Mouse (Mus musculus): ENCODE data around the gene Sfxn3.

Gene Sfxn3

DNA sequence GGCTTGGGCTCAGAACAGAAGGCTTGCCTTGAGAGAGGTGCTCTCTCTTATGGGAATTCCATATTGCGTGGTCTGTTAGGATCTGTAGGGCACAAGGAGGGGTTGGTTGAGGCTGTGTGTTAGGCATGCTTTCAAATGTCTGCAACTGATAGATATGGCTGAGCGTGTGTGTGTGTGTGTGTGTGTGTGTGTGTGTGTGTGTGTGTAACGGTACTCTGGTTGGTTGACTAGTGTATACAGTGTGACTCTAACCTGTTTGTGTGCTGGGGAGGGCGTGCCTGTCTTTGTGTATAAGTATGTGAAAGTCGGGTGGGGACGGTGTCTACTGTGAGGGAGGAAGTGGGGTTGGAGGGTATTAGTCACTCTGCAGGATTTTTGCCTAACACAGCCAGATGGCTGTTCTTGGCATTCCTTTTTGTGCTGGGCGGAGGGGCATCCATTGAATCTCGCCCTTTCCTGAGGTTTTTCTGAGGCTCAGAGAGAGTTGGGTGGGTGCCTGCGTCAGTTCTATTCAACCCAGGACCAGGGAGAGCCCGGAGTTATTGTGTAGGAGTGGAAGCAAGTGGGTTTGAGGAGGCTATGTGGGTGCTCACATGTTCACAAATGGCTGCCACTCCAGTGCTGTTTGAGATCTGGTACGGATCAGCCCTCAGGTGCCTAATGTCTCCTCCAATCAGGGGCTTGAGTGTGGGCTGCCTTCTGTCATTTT lies 786 bp downstream of the Sfxn3 start:
- ChIA-PET POLR2A (interaction anchor here (0.5 to 7.2 kb wide), 40 partner anchors 9 to 493 kb away, joined by 3 to 107 read pairs (median 4); partner anchors contain the start of genes Kazald1 (in 3 of the 4), Lzts2 (in 2 of the 4), Mrpl43 (in 2 of the 4) and Twnk (in 2 of the 4)), CTCF (interaction anchor here (0.5 to 15.3 kb wide), 47 partner anchors 8 to 529 kb away, joined by 3 to 273 read pairs (median 6); partner anchors contain the start of genes Kazald1 (in 3 of the 4), Twnk (in 2 of the 4), Lzts2 (in 1 of the 4) and Mrpl43 (in 1 of the 4))

DNA sequence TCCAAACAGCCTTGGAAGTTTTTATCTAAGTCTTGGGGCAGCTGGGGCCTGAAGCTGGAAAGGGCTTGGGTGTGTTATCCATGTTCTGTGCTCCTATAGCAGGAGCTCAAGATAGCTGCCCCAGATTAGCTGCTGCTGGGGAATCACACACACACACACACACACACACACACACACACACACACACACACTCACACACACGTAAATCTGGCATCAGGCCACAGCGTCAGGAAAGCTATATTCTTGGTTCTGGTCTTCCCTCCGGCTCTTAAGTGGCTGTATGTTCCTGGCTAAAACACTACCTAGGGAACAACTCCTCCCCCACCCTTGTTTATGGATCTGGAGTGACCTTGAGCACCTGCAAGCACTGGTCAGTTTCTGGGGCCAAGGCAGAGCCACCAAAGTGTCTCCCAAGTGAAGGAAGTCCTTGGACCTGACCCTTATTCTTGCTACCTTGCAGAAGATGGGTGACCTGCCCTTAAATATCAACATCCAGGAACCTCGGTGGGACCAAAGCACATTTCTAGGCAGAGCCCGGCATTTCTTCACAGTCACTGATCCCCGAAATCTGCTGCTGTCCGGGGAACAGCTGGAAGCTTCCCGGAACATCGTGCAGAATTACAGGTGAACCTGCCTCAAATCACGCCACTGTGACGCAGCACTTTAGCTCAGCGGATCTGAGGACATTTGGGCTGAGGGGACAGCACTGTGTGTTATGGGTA lies 1.5 kb downstream of the Sfxn3 start:
- POLR2A ChIA-PET = interaction anchor here in 2 of 4 experiments (0.6 to 7.2 kb wide), 14 partner anchors 10 to 94 kb away, joined by 3 to 107 read pairs (median 5); partner anchors contain the start of genes Kazald1 (in 2 of the 2), Mrpl43 (in 1 of the 2) and Twnk (in 1 of the 2)
- CTCF ChIA-PET = interaction anchor here (0.5 to 15.3 kb wide), 15 partner anchors 9 to 364 kb away, joined by 3 to 273 read pairs (median 14); partner anchors contain the start of genes Kazald1 (in 1 of the 4) and Twnk (in 1 of the 4)

DNA sequence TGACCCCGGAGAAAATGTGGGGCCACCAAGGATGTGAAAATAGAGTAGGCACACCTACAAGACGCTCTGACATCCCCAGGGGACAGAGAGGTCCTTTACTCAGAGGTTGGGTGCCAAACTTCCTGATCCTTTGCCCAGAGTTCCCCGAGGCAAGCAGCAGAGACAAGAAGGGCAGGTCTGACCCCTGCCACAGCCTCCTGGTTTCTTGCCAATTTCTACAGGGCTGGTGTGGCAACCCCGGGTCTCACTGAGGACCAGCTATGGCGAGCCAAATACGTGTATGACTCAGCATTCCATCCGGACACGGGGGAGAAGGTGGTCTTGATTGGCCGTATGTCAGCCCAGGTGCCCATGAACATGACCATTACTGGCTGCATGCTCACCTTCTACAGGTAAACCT lies 2.2 kb downstream of the Sfxn3 start:
- ChIA-PET POLR2A (interaction anchor here in 2 of 4 experiments (0.7 to 7.2 kb wide), 7 partner anchors 9 to 26 kb away, joined by 3 to 107 read pairs (median 6); partner anchors contain the start of gene Kazald1 (in 2 of the 2)), CTCF (interaction anchor here in 2 of 4 experiments (0.7 to 15.3 kb wide), 6 partner anchors 9 to 23 kb away, joined by 3 to 273 read pairs (median 58); no protein-coding TSS in a partner anchor)

DNA sequence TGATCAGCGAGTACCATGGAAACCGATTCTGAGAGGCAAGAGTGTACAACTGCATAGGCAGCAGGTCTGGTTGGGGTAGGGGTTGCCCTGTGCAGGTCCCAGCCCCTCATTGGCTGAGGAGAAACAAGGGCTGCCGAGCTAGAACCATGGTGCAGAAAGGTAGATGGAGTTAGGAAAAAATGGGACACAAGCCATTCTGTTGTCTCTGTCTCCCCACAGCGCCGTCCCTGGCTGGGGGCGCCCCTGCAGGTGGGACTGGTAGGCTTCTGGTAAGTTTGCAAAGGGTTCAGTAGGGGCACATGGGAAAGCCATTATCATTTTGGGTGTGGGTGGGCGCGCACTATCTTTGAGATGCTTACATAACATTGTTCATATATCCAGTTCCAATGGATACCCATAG lies 6.1 kb downstream of the Sfxn3 start:
- ChIA-PET POLR2A (interaction anchor here in 3 of 4 experiments (0.5 to 1.8 kb wide), 7 partner anchors 12 to 108 kb away, joined by 3 to 9 read pairs (median 3); partner anchors contain the start of gene Kazald1 (in 2 of the 3)), CTCF (interaction anchor here (0.5 to 3.5 kb wide), 10 partner anchors 11 to 380 kb away, joined by 3 to 22 read pairs (median 5); no protein-coding TSS in a partner anchor)

DNA sequence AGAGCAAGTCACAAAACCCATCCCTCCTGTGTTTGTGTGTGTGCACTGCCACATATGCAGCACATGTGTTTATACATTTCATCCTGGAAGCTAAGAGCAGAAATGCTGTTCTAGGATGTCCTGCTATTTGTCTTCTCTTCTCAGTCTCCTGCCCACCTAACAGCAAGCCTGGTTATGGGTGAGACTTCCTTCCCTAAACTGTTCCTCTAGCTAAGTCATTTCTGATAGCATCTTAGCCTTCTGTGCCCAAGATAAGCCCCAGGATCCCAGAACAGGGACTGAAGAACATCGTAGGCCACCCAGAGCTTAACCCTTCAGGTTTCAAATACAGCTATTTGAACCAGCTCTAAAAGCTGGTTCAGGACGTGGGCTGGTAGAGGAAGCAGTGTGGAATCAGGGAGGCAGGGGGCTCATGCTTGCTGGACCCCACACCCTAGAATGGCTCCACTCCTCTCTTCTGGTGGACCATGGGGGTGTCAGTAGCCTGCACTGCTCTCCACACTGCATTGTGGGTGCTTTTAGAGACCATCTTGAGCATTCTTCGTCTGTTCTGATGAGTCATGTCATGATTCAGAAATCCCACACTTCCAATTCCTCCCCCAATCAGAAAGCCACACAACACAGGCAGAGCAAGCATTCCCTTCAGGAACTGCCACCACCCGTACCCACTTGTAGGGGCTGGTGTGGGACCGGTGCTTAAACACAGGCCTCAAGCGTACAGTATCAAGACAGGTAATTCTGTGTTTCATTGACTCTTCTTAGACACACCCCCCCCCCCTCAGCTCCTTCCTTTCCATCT lies 7.8 kb downstream of the Sfxn3 start:
- CTCF ChIA-PET = interaction anchor here (0.6 to 6.0 kb wide), 11 partner anchors 8 to 568 kb away, joined by 3 to 138 read pairs (median 5); partner anchors contain the start of genes Pdzd7 (in 1 of the 4) and Sfxn3 (in 1 of the 4)
- POLR2A ChIA-PET = interaction anchor here in 3 of 4 experiments (0.6 to 8.2 kb wide), 8 partner anchors 7 to 292 kb away, joined by 3 to 77 read pairs (median 3); partner anchors contain the start of genes Kazald1 (in 1 of the 3), Pdzd7 (in 1 of the 3) and Sfxn3 (in 1 of the 3)

DNA sequence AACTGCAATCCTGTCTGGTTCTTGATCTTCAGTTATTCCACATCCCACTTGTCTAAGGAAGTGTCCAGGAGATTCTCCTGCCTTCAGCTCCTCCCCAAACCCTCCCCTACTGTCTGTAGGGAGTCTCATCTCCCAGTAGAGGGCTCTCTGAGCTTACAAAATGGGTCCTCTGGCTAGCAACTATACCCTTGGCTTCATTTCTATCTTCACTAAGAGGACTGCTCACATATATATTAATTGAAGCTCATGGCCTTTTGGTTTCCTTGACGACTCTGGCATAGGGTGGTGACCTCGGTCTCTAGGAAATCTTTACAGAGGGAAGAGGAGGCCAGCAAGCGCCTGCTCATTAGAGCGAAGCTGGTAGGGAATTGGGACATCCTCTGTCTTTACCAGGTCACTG lies 9.1 kb downstream of the Sfxn3 start:
- ChIA-PET CTCF (interaction anchor here (0.5 to 7.7 kb wide), 72 partner anchors 8 to 1282 kb away, joined by 3 to 138 read pairs (median 4); partner anchors contain the start of genes Sfxn3 (in 4 of the 4), Kazald1 (in 3 of the 4), Lzts2 (in 2 of the 4) and Tlx1 (in 2 of the 4)), POLR2A (interaction anchor here in 3 of 4 experiments (0.7 to 8.2 kb wide), 27 partner anchors 9 to 387 kb away, joined by 3 to 116 read pairs (median 4); partner anchors contain the start of genes Sfxn3 (in 3 of the 3), Kazald1 (in 2 of the 3), Pdzd7 (in 2 of the 3) and Lzts2 (in 1 of the 3))

DNA sequence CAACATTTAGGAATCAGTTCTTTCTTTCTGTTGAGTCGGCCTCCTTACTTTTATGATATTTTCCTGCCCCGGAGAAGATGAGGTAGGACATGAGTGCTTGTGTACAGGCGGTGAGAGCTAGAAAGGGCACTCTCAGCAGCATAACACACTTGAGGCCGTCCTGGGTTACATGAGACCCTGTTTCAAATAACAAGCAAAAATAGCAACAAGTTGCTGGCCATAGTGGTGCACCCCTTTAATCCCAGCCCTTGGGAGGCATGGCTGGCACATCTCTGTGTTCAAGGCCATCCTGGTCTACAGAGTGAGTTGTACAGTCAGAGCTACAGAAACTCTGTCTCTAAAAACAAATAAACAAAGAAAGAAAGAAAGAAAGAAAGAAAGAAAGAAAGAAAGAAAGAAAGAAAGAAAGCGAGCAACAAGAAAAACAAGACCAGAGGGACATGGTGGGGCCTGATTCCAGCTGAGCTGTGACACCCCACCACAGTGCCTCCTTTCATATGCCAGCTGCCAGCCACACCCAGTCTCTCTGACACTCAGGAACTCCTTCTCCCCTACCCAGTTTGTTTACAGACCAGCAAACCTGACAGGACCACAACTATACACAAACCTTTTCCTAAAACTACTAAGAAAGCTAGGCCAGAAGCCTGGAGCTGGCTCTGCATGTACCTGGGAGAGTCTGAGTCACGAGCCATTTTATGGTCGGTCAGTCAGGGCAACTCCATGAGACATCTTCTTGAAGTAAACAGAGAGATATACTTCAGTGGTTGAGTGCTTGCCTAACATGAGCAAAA lies 9.8 kb downstream of the Sfxn3 start:
- ChIA-PET CTCF (interaction anchor here (0.5 to 7.7 kb wide), 66 partner anchors 7 to 607 kb away, joined by 3 to 138 read pairs (median 6); partner anchors contain the start of genes Kazald1 (in 4 of the 4), Sfxn3 (in 4 of the 4), Tlx1 (in 2 of the 4) and Lzts2 (in 1 of the 4)), POLR2A (interaction anchor here in 3 of 4 experiments (0.6 to 8.2 kb wide), 49 partner anchors 9 to 342 kb away, joined by 3 to 116 read pairs (median 6); partner anchors contain the start of genes Kazald1 (in 3 of the 3), Sfxn3 (in 3 of the 3), Lzts2 (in 2 of the 3) and Pdzd7 (in 2 of the 3))

DNA sequence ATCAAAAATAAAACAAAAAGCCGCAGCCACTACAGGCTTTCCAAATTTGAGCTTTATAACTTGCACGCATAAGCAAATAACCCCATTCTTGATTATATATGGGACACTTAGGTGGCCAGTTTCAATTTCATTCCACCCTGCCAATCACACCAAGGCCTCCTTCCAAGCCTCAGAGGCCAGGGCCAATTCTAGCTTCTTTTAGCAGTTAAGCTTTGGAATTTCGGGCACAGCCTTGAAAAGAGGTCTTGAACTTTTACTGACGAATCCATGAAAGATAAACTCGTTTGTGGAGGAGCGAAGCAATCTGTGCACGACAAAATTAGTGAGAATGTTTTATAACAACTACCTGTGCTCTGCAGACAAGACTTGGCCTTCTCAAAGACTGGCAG lies 10.4 kb downstream of the Sfxn3 start:
- POLR2A ChIA-PET = interaction anchor here in 3 of 4 experiments (0.6 to 8.2 kb wide), 57 partner anchors 10 to 1248 kb away, joined by 3 to 116 read pairs (median 5); partner anchors contain the start of genes Kazald1 (in 3 of the 3), Sfxn3 (in 3 of the 3), Lzts2 (in 2 of the 3) and Mrpl43 (in 2 of the 3)
- CTCF ChIA-PET = interaction anchor here (0.5 to 7.7 kb wide), 40 partner anchors 8 to 237 kb away, joined by 3 to 138 read pairs (median 6); partner anchors contain the start of genes Kazald1 (in 4 of the 4), Sfxn3 (in 4 of the 4), Lzts2 (in 1 of the 4) and Pdzd7 (in 1 of the 4)

DNA sequence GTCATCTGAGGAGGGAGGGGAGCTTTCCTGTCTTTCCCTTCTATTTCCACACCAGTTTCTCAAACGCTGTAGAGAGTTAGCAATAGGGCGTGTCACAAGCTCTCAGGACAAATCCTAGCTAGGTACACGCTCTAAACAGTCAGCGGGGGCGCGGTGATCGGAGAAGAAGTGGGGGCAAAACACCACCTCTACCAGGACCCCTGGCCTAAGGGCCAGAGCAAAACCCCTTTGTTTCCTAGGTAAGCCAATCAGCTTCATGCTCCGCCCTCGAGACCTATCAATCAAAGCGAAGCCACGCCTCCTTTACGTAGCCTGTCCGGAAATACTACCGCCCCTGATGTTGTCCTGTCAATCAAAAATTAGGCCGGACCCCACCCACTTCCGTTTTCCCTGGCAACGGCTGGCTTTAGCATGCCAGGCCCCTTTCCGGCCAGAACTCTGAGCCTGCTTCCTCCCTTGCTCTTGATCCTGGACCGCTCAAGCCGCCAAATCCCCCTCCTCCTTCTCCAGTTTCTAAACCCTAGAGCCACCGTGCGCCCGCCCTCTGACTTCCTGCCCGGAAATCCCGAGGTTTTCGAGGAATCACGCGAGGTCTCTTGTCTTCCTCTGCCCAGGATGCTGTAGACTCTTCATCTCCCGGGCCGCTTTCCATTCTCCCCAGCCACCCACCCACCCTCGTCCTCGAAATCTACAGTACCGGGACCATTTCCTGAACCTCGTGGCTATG lies 11.0 kb downstream of the Sfxn3 start:
- POLR2A ChIA-PET = interaction anchor here (0.5 to 8.2 kb wide), 61 partner anchors 9 to 1249 kb away, joined by 3 to 116 read pairs (median 4); partner anchors contain the start of genes Kazald1 (in 3 of the 4), Sfxn3 (in 3 of the 4), Lzts2 (in 2 of the 4) and Mrpl43 (in 2 of the 4)
- CTCF ChIA-PET = interaction anchor here (0.5 to 7.7 kb wide), 41 partner anchors 8 to 236 kb away, joined by 3 to 138 read pairs (median 5); partner anchors contain the start of genes Kazald1 (in 4 of the 4), Sfxn3 (in 4 of the 4), Pdzd7 (in 1 of the 4) and Slf2 (in 1 of the 4)

DNA sequence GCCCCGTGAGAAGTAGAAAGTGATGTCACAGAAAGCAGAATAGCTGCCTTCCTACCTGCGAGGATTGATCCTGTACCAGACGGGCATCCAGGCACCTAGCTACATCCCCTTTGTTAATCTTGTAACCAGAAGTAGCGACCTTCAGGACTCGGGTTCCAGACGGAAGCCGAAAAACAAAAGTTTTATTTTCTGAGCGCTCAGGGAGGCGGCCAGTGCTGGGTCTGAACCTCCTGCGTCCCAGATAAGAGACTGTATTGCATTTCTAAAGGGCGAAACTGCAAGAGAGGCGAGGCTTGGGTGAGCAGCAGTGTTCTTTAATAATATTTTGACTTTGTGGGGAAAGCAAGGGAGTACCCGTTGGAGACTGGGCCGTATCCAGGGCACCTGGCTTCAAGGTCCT lies 11.5 kb downstream of the Sfxn3 start:
- ChIA-PET POLR2A (interaction anchor here (0.5 to 8.2 kb wide), 40 partner anchors 11 to 1202 kb away, joined by 3 to 116 read pairs (median 5); partner anchors contain the start of genes Kazald1 (in 3 of the 4), Sfxn3 (in 3 of the 4), Lzts2 (in 2 of the 4) and Pdzd7 (in 2 of the 4)), CTCF (interaction anchor here (0.5 to 7.7 kb wide), 35 partner anchors 9 to 161 kb away, joined by 3 to 138 read pairs (median 6); partner anchors contain the start of genes Kazald1 (in 4 of the 4), Sfxn3 (in 4 of the 4), Pdzd7 (in 1 of the 4) and Slf2 (in 1 of the 4))

DNA sequence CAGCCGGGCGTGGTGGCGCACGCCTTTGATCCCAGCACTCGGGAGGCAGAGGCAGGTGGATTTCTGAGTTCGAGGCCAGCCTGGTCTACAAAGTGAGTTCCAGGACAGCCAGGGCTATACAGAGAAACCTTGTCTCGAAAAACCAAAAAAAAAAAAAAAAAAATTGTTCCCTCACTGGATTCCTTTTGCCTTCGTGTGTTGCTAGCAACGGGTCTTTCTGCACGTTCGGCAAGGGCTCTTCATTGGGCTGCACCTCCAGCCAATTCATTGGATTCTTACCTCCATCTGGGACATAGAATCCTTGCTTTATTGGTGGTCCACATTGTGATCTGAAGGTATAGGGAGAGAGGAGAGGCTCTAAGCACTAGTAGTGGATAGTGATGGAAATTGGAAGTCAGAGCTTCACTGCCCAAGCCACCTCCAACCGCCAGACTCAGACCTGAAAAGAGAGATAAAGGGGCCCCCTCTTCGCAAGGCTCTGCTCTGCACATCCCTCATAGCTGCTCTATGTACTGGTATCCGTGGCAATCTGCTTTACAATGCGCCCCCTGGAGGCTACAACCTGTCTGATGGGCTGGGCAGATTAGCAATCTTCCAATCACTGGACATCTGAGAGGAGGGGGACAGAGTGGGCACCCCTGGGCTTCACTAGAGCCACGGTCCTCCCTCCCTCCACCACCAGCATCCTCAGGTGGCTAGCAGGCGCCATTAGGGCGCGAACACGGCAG lies 16.4 kb downstream of the Sfxn3 start:
- POLR2A ChIA-PET = interaction anchor here (0.5 to 3.7 kb wide), 16 partner anchors 10 to 245 kb away, joined by 3 to 59 read pairs (median 3); partner anchors contain the start of genes Kazald1 (in 3 of the 4) and Sfxn3 (in 1 of the 4)
- CTCF ChIA-PET = interaction anchor here (0.5 to 5.3 kb wide), 43 partner anchors 7 to 1325 kb away, joined by 3 to 62 read pairs (median 4); partner anchors contain the start of genes Kazald1 (in 3 of the 4), Sfxn3 (in 2 of the 4), Lzts2 (in 1 of the 4) and Pdzd7 (in 1 of the 4)

DNA sequence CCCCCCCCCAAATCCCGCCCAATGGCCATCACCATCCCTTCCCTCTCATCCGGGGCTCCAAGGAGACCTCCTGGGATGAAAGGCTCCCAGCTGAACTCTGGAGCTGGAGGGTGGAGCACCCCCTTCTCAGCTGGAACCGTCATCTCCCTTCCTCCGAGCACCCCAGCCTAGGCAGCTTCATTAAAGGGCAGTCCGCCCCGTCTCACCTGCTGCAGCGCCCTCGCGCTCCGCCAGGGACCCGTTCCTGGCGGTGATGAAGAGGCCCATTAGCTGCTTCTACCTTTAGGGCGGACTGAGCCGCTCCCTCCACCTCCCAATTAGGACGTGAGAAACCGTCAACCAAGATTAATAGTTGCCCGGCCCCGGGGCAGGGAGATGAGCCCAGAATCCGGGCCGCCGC lies 17.9 kb downstream of the Sfxn3 start:
- CTCF ChIA-PET = interaction anchor here (0.5 to 5.3 kb wide), 33 partner anchors 9 to 953 kb away, joined by 3 to 62 read pairs (median 6); partner anchors contain the start of genes Kazald1 (in 3 of the 4), Sfxn3 (in 2 of the 4), Lzts2 (in 1 of the 4) and Pdzd7 (in 1 of the 4)

DNA sequence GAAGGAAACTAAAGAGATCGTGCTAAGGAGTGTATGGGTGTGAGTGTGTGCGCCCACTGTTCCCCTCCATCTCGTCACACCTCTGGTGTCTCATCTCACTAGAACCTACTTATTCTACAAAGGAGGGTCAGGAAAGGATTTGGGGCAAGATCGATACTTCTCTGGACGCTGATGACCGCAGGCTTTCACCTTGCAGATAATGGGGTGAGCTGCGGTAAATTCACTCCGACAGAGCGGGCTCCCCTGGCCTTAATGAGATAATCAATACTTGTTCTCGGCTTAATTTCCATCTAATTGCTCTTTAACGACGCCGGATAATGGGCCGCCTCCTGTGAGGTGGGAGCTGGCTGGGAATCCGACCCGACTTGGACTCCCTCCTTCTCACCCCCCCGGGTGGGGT lies 19.9 kb downstream of the Sfxn3 start:
- POLR2A ChIA-PET = interaction anchor here in 2 of 4 experiments (0.7 to 1.8 kb wide), 6 partner anchors 8 to 94 kb away, joined by 3 to 6 read pairs (median 4); partner anchors contain the start of genes Kazald1 (in 1 of the 2) and Sfxn3 (in 1 of the 2)
- CTCF ChIA-PET = interaction anchor here in 2 of 4 experiments (0.9 to 2.8 kb wide), 4 partner anchors 9 to 94 kb away, joined by 3 to 13 read pairs (median 4); partner anchors contain the start of gene Sfxn3 (in 1 of the 2)

More for the DNA sequence above, 17.9 kb downstream of the Sfxn3 start:
- POLR2A ChIA-PET = interaction anchor here (0.6 to 3.7 kb wide), 13 partner anchors 10 to 134 kb away, joined by 3 to 59 read pairs (median 4); partner anchors contain the start of genes Kazald1 (in 4 of the 4) and Slf2 (in 1 of the 4)

All from embryonic stem cell, embryonic (primary cell).